Comparison of ENCODE assay signal across 9 mouse cellular contexts in genomic region chr2:32575586-32576160, GRCm38 (mm10). TPM values are rescaled to one million over a fixed set of nuclear protein-coding genes. Genes with fewer than 3 reads are reported as not detected.
DNase-seq lines count a peak whose midpoint lies in the region; ATAC-seq and TF ChIP-seq lines count a peak whose summit lies in the region.
"Had no signal": no experiment of that assay in that cellular context is flagged by ENCODE, and none has a peak within 500 bp of the region (broad histone marks: within the 10 kb centered on the region; RNA-seq: fewer than 3 reads in every experiment).

Gene 9430097D07Rik (minus strand): TSS chr2:32575684.

- no peak for DNase-seq in heart, postnatal 0 days (ENCODE audit: low spot score)
- DNase-seq in heart, adult 18-20 months, result no peak
- peak; percentile 94 for DNase-seq in brain, adult 2 months (ENCODE audit: low read depth, low spot score)
- DNase-seq in intestine, embryonic 14.5 days (ENCODE audit: low spot score), result peak; percentile 69
- peak in 1 of 3 experiments; percentile 33 for DNase-seq in liver, embryonic 14.5 days (ENCODE audit: low read depth in 3 of 3, low spot score in 3 of 3)
- peak; percentile 75 for DNase-seq in right cerebral cortex, postnatal 25 days
- DNase-seq in urinary bladder, postnatal 10 days (ENCODE audit: low spot score), result no peak

- H3K27ac ChIP-seq in heart, postnatal 0 days (ENCODE audit: low read depth), result no peak within 1 kb of the TSS
- H3K27ac ChIP-seq in embryonic fibroblast, embryonic 13.5 days (ENCODE audit: insufficient read depth, low read length), result no peak within 1 kb of the TSS
- H3K27ac ChIP-seq in intestine, embryonic 14.5 days (ENCODE audit: low read depth), result no peak within 1 kb of the TSS
- H3K27ac ChIP-seq in liver, embryonic 14.5 days, result no peak within 1 kb of the TSS

- peaks cover 11% of the 10 kb centered on the region; the same call in 1 of the 2 replicates for H3K4me1 ChIP-seq in heart, postnatal 0 days (ENCODE audit: control insufficient read depth, insufficient read depth)
- H3K4me1 ChIP-seq in embryonic fibroblast, embryonic 13.5 days (ENCODE audit: control insufficient read depth, insufficient read depth, low read length), result no peaks in the 10 kb centered on the region
- peaks cover 7% of the 10 kb centered on the region; the same call in 1 of the 2 replicates for H3K4me1 ChIP-seq in intestine, embryonic 14.5 days (replicated peaks; ENCODE audit: control insufficient read depth, insufficient read depth, low read length)
- H3K4me1 ChIP-seq in liver, embryonic 14.5 days (replicated peaks; ENCODE audit: control insufficient read depth in 2 of 2, insufficient read depth in 2 of 2, low read length in 1 of 2), result peaks cover 3 to 10% of the 10 kb centered on the region in 2 experiments; a peak in 3 of 4 replicates

- H3K27me3 ChIP-seq in heart, postnatal 0 days (ENCODE audit: control insufficient read depth, insufficient read depth, low read length), result peaks cover 19% of the 10 kb centered on the region
- peaks cover 21% of the 10 kb centered on the region for H3K27me3 ChIP-seq in intestine, embryonic 14.5 days (replicated peaks; ENCODE audit: control insufficient read depth, insufficient read depth, low read length)
- H3K27me3 ChIP-seq in liver, embryonic 14.5 days (ENCODE audit: control insufficient read depth, insufficient read depth, low read length), result peaks cover 7% of the 10 kb centered on the region
- H3K27me3 ChIP-seq: Patski had no signal

- TF ChIP-seq CTCF in heart, postnatal 0 days (IDR thresholded peaks at IDR 0.05; ENCODE audit: low read depth), result no peak
- TF ChIP-seq CTCF in embryonic fibroblast, embryonic 13.5 days (IDR thresholded peaks at IDR 0.05; ENCODE audit: borderline replicate concordance, insufficient read depth, low read length), result no peak
- TF ChIP-seq CTCF in liver, embryonic 14.5 days (IDR thresholded peaks at IDR 0.05; ENCODE audit: low read depth), result no peak

- H3K4me2 ChIP-seq in heart, postnatal 0 days (ENCODE audit: low read depth, low read length), result peak within 1 kb of the TSS; percentile 52
- H3K4me2 ChIP-seq in intestine, embryonic 14.5 days (ENCODE audit: low read length), result peak within 1 kb of the TSS; percentile 77
- H3K4me2 ChIP-seq in liver, embryonic 14.5 days (ENCODE audit: low read depth), result peak within 1 kb of the TSS; percentile 67

- no peaks in the 10 kb centered on the region for H3K9me3 ChIP-seq in heart, postnatal 0 days (replicated peaks; ENCODE audit: control insufficient read depth, low read length)
- no peaks in the 10 kb centered on the region for H3K9me3 ChIP-seq in intestine, embryonic 14.5 days (ENCODE audit: control insufficient read depth, low read length)
- no peaks in the 10 kb centered on the region for H3K9me3 ChIP-seq in liver, embryonic 14.5 days (ENCODE audit: control insufficient read depth, low read length)

- peaks cover 15% of the 10 kb centered on the region; the same call in 1 of the 2 replicates for H3K36me3 ChIP-seq in heart, postnatal 0 days (replicated peaks; ENCODE audit: control insufficient read depth, insufficient read depth, low read length)
- peaks cover 7% of the 10 kb centered on the region; the same call in 1 of the 2 replicates for H3K36me3 ChIP-seq in intestine, embryonic 14.5 days (ENCODE audit: control insufficient read depth, insufficient read depth, low read length)
- H3K36me3 ChIP-seq in liver, embryonic 14.5 days (replicated peaks; ENCODE audit: control insufficient read depth, insufficient read depth, low read depth), result no peaks in the 10 kb centered on the region

- peak within 1 kb of the TSS; percentile 19; the same call in 1 of the 2 replicates for H3K4me3 ChIP-seq in heart, postnatal 0 days (ENCODE audit: low read depth, low read length)
- peak within 1 kb of the TSS; percentile 30 for H3K4me3 ChIP-seq in embryonic fibroblast, embryonic 13.5 days (ENCODE audit: insufficient read depth, low read length)
- H3K4me3 ChIP-seq in intestine, embryonic 14.5 days (ENCODE audit: low read depth, low read length), result peak within 1 kb of the TSS; percentile 33
- peak within 1 kb of the TSS in 1 of 2 experiments; percentile 40; a peak in 2 of 4 replicates for H3K4me3 ChIP-seq in liver, embryonic 14.5 days (ENCODE audit: insufficient read depth in 1 of 2, low read depth in 2 of 2, low read length in 2 of 2)

- no peak for ATAC-seq in heart, postnatal 0 days (ENCODE audit: insufficient read depth, low read depth)
- peak; percentile 33; the same call in 1 of the 2 replicates for ATAC-seq in intestine, embryonic 14.5 days (replicated peaks; ENCODE audit: low FRiP score, low TSS enrichment, low read depth)
- ATAC-seq in liver, embryonic 14.5 days (ENCODE audit: insufficient read depth), result 0 out of 2 replicates have a peak, but pooled peaks have one; percentile 19
- ATAC-seq: Patski had no signal

- TF ChIP-seq POLR2A in embryonic fibroblast, embryonic 13.5 days (IDR thresholded peaks at IDR 0.05; ENCODE audit: low read depth, low read length), result no peak

- H3K9ac ChIP-seq in heart, postnatal 0 days (replicated peaks; ENCODE audit: low read depth, low read length), result no peak within 1 kb of the TSS
- peak within 1 kb of the TSS; percentile 14 for H3K9ac ChIP-seq in intestine, embryonic 14.5 days (ENCODE audit: low read length)
- H3K9ac ChIP-seq in liver, embryonic 14.5 days (replicated peaks), result no peak within 1 kb of the TSS

- 10% methylated on average over 28 of the region's 28 CpGs for WGBS in heart, postnatal 0 days
- 8% methylated on average over 28 of the region's 28 CpGs for WGBS in intestine, embryonic 14.5 days
- WGBS in liver, embryonic 14.5 days (ENCODE audit: insufficient replicate concordance), result 14% methylated on average over 28 of the region's 28 CpGs

- no peak for TF ChIP-seq EP300 in heart, postnatal 0 days (IDR thresholded peaks at IDR 0.05; ENCODE audit: low read depth)
- TF ChIP-seq EP300 in liver, embryonic 14.5 days (IDR thresholded peaks at IDR 0.05; ENCODE audit: low read depth), result no peak

RNA-seq across cellular contexts. Expression of gene 9430097D07Rik, which starts in this region (rescaled TPM):
- not detected in 2 replicates for total RNA-seq in heart, postnatal 0 days (2014; rRNA removed; ENCODE audit: low replicate concordance)
- not detected in 2 replicates for polyA plus RNA-seq in heart, postnatal 0 days (2015; fragmentation: Nextera tagmentation; extraction: Ambion mirVana)
- total RNA-seq in heart, adult 18-20 months (2021), result not detected
- polyA plus RNA-seq in embryonic fibroblast, embryonic 13.5 days (2011; ENCODE audit: insufficient read length, low read depth, missing spikeins), result not detected in 2 replicates
- 0.15 and 0.35 TPM in 2 replicates for polyA plus RNA-seq in intestine, embryonic 14.5 days (2014; fragmentation: Nextera tagmentation; extraction: Ambion mirVana)
- polyA plus RNA-seq in liver, embryonic 14.5 days (2012; rRNA removed), result not detected in 2 replicates
- 0.06 TPM in 1 of 2 replicates, not detected in the other for polyA plus RNA-seq in liver, embryonic 14.5 days (2014; fragmentation: Nextera tagmentation; extraction: Ambion mirVana)

Comparison
In these comparisons a context has a peak if more than half of its experiments do, and no peak if none do; other contexts are left out.
1. Peak in DNase-seq, ATAC-seq, H3K4me3 ChIP-seq, H3K9ac ChIP-seq and H3K4me2 ChIP-seq in intestine, embryonic 14.5 days; RNA of the gene not detected or under 1 TPM.
2. Peak in ATAC-seq and H3K4me2 ChIP-seq in liver, embryonic 14.5 days; RNA of the gene not detected or under 1 TPM.
3. DNase-seq: peak in brain, adult 2 months (single experiment) and right cerebral cortex, postnatal 25 days (single experiment); none in heart, postnatal 0 days (single experiment), heart, adult 18-20 months (0 of 2) and urinary bladder, postnatal 10 days (single experiment).
4. Peak in every context shown above with its lines, with median percentiles within 50 percentile points of each other: H3K4me2 ChIP-seq.